Mouse (Mus musculus): ENCODE results near the gene Topors.

DNA sequence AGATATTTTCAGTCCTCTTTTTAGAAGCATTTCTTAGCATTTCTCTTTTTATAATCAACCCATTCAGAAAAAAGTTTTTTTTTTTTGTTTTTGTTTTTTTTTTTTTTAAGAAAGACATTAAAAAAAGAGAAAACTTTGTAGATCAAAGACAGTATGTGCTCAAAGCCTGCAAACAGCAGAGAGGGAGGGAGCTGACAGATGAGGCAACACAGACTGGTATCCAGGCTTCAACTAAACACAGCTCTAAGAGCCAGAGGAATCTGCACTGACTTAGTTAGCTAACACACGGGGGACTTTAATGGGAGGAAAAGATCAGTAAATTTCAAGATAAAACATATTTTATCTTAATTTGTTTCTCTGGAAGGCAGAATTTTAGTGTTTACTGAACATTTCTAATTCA, 5.3 kb downstream of the Topors start:
- no peak for TF ChIP-seq CHD2 (IDR thresholded peaks at IDR 0.05; ENCODE audit: low read depth, low read length)
- TF ChIP-seq ZC3H11A (IDR thresholded peaks at IDR 0.05; ENCODE audit: borderline replicate concordance, low read depth, low read length), result no peak
- no peak for TF ChIP-seq MAFK (IDR thresholded peaks at IDR 0.05; ENCODE audit: insufficient read depth, low read depth, low read length)
- no peak for TF ChIP-seq HCFC1 (IDR thresholded peaks at IDR 0.05; ENCODE audit: borderline replicate concordance, insufficient read depth, low read length)

Measured in ES-E14 (cell line).